Mouse (Mus musculus): ENCODE results near the gene Padi6. TPM values are rescaled to one million over a fixed set of nuclear protein-coding genes. Genes with fewer than 3 reads are reported as not detected.

Gene Padi6
- polyA plus RNA-seq, 1 experiment from 2014 or later: not detected

- H3K9me3 ChIP-seq (ENCODE audit: control insufficient read depth, low read length): no peaks in the 10 kb centered on the region
- peaks cover 71% of the 10 kb centered on the region for H3K36me3 ChIP-seq (ENCODE audit: control insufficient read depth, insufficient read depth, low read length)
- no peak overlapping the region for H3K4me3 ChIP-seq (ENCODE audit: low read length)
- H3K27ac ChIP-seq (ENCODE audit: low read depth, low read length): no peak overlapping the region
- H3K27me3 ChIP-seq (ENCODE audit: control insufficient read depth, insufficient read depth, low read length): no peaks in the 10 kb centered on the region
- H3K9ac ChIP-seq (ENCODE audit: low read depth, low read length): no peak overlapping the region
- 86% methylated on average over 20 of the region's 20 CpGs for WGBS
- no peak overlapping the region for H3K4me2 ChIP-seq (replicated peaks; ENCODE audit: low read depth, low read length)
- no peak for ATAC-seq (ENCODE audit: low FRiP score, low TSS enrichment)
- no peaks in the 10 kb centered on the region for H3K4me1 ChIP-seq (ENCODE audit: control insufficient read depth, insufficient read depth, low read length)
Observed at GRCm38 (mm10) chr4:140721968-140722490, 20.4 kb downstream of the Padi6 start.

DNA sequence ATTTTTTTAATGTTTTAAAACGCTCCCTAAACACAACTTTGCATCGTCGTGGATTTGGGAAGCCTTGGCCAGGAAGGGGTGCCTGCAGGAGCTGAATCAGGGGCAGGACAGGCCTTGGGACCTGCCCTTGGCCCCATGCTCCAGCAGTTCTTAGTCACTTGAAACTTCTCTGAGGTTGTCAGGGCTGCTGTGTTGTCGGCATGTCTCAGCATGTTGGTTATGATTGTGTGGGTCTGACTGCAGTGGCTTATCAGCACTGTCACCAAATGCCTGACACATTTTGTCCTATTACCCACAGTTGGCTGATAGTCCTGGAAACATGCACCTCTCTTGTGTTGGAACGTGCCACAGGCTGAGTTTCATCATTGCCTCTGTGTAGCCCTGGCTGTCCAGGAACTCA is 22.4 kb downstream of the Padi6 start:
- H3K9me3 ChIP-seq (ENCODE audit: control insufficient read depth, low read length): no peaks in the 10 kb centered on the region
- 94% methylated on average over 5 of the region's 5 CpGs for WGBS
- H3K27ac ChIP-seq (ENCODE audit: low read depth, low read length): no peak overlapping the region
- H3K27me3 ChIP-seq (ENCODE audit: control insufficient read depth, insufficient read depth, low read length): no peaks in the 10 kb centered on the region
- no peak for ATAC-seq (ENCODE audit: low FRiP score, low TSS enrichment)
- H3K4me3 ChIP-seq (ENCODE audit: low read length): no peak overlapping the region
- no peak overlapping the region for H3K9ac ChIP-seq (ENCODE audit: low read depth, low read length)
- no peaks in the 10 kb centered on the region for H3K4me1 ChIP-seq (ENCODE audit: control insufficient read depth, insufficient read depth, low read length)
- H3K4me2 ChIP-seq (replicated peaks; ENCODE audit: low read depth, low read length): no peak overlapping the region
- peaks cover 87% of the 10 kb centered on the region for H3K36me3 ChIP-seq (ENCODE audit: control insufficient read depth, insufficient read depth, low read length)

GRCm38 (mm10) chr4:140718436-140718835 is 24.0 kb downstream of the Padi6 start:
- Histone ChIP-seq H3K4me3 (ENCODE audit: low read length) (no peak overlapping the region), H3K9ac (ENCODE audit: low read depth, low read length) (no peak overlapping the region), H3K27me3 (ENCODE audit: control insufficient read depth, insufficient read depth, low read length) (no peaks in the 10 kb centered on the region), H3K4me2 (replicated peaks; ENCODE audit: low read depth, low read length) (no peak overlapping the region), H3K9me3 (ENCODE audit: control insufficient read depth, low read length) (no peaks in the 10 kb centered on the region), H3K36me3 (ENCODE audit: control insufficient read depth, insufficient read depth, low read length) (peaks cover 98% of the 10 kb centered on the region), H3K4me1 (ENCODE audit: control insufficient read depth, insufficient read depth, low read length) (peaks cover 3% of the 10 kb centered on the region), H3K27ac (ENCODE audit: low read depth, low read length) (no peak overlapping the region)
- no peak for ATAC-seq (ENCODE audit: low FRiP score, low TSS enrichment)
- WGBS: 91% methylated on average over 9 of the region's 9 CpGs

DNA sequence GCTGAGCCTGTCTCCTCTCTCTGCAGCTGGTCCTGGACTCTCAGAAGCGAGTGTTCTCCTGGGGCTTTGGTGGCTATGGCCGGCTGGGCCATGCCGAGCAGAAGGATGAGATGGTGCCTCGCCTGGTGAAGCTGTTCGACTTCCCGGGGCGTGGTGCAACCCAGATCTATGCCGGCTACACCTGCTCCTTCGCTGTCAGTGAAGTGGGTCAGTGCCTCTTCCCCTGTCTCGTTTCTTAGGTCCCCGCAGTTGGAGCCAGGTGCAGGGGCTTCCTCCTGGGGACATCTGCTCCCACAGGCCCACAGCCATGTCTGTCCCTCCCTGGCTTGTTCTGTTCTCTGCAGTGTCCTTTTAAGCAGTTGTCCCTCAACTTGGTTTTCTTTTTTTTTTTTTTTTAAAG is 25.4 kb downstream of the Padi6 start:
- ATAC-seq (ENCODE audit: low FRiP score, low TSS enrichment): no peak
- Histone ChIP-seq H3K4me3 (ENCODE audit: low read length) (no peak overlapping the region), H3K27ac (ENCODE audit: low read depth, low read length) (no peak overlapping the region)

GRCm38 (mm10) chr4:140714586-140714985 is 27.9 kb downstream of the Padi6 start:
- peaks cover 10% of the 10 kb centered on the region for H3K4me1 ChIP-seq (ENCODE audit: control insufficient read depth, insufficient read depth, low read length)
- no peak overlapping the region for H3K9ac ChIP-seq (ENCODE audit: low read depth, low read length)
- H3K9me3 ChIP-seq (ENCODE audit: control insufficient read depth, low read length): no peaks in the 10 kb centered on the region
- H3K27me3 ChIP-seq (ENCODE audit: control insufficient read depth, insufficient read depth, low read length): no peaks in the 10 kb centered on the region
- H3K4me3 ChIP-seq (ENCODE audit: low read length): no peak overlapping the region
- H3K27ac ChIP-seq (ENCODE audit: low read depth, low read length): no peak overlapping the region
- H3K4me2 ChIP-seq (replicated peaks; ENCODE audit: low read depth, low read length): no peak overlapping the region
- peaks cover 98% of the 10 kb centered on the region for H3K36me3 ChIP-seq (ENCODE audit: control insufficient read depth, insufficient read depth, low read length)
- 84% methylated on average over 5 of the region's 5 CpGs for WGBS
- no peak for ATAC-seq (ENCODE audit: low FRiP score, low TSS enrichment)

More for the DNA sequence above, 25.4 kb downstream of the Padi6 start:
- Histone ChIP-seq H3K9ac (ENCODE audit: low read depth, low read length) (no peak overlapping the region), H3K4me1 (ENCODE audit: control insufficient read depth, insufficient read depth, low read length) (peaks cover 10% of the 10 kb centered on the region), H3K4me2 (replicated peaks; ENCODE audit: low read depth, low read length) (no peak overlapping the region), H3K9me3 (ENCODE audit: control insufficient read depth, low read length) (no peaks in the 10 kb centered on the region), H3K27me3 (ENCODE audit: control insufficient read depth, insufficient read depth, low read length) (no peaks in the 10 kb centered on the region), H3K36me3 (ENCODE audit: control insufficient read depth, insufficient read depth, low read length) (peaks cover 98% of the 10 kb centered on the region)
- 94% methylated on average over 11 of the region's 11 CpGs for WGBS

DNA sequence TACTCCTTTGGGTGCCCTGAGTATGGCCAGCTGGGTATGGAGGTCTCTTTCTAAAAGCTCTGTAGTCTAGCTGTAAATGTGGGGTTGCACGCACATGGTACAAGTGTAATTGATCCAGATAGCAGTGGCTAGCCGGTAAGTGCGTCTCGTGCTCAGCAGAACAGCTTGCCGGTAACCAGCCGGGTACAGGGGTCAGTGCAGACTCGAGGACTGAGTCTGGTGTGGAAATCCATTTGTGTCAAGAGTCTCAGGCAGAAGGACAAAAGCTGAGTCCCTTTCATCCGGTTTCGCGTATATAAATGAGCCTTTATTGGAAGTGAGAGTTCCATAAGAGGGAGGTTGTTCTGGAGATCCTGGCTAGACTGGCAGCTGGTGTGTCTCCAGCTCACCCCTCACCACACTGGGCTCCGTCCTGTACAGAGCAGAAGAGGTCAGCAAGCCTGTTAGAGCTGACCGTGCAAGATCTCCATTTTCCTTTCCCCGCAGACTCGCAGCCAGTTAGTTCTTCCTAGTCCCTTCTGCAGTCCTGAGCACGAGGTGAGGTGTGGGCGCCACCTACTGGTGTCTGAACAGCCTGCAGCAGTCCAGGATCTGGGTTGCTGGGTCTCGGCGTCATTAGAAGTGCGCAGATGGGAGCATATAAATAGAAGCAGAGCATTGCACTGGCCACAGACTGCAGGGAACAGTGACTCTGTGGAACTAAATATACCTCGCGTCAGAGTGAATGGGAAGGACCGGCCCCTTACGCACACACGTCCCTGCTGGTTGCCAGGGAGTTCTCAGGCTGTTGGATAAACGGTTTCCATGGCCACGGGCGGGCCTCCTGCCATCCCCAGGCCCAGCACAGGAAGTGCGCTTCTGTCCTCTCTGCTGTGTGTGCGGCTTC is 28.7 kb downstream of the Padi6 start:
- Histone ChIP-seq H3K27me3 (ENCODE audit: control insufficient read depth, insufficient read depth, low read length) (no peaks in the 10 kb centered on the region), H3K4me1 (ENCODE audit: control insufficient read depth, insufficient read depth, low read length) (peaks cover 10% of the 10 kb centered on the region), H3K27ac (ENCODE audit: low read depth, low read length) (peak overlapping the region; percentile 62; the same call in 1 of the 2 replicates), H3K4me2 (replicated peaks; ENCODE audit: low read depth, low read length) (no peak overlapping the region), H3K36me3 (ENCODE audit: control insufficient read depth, insufficient read depth, low read length) (peaks cover 98% of the 10 kb centered on the region), H3K9ac (ENCODE audit: low read depth, low read length) (no peak overlapping the region), H3K4me3 (ENCODE audit: low read length) (no peak overlapping the region), H3K9me3 (ENCODE audit: control insufficient read depth, low read length) (no peaks in the 10 kb centered on the region)
- peak; percentile 22; the same call in 1 of the 2 replicates for ATAC-seq (ENCODE audit: low FRiP score, low TSS enrichment)
- WGBS: 55% methylated on average over 29 of the region's 29 CpGs

DNA sequence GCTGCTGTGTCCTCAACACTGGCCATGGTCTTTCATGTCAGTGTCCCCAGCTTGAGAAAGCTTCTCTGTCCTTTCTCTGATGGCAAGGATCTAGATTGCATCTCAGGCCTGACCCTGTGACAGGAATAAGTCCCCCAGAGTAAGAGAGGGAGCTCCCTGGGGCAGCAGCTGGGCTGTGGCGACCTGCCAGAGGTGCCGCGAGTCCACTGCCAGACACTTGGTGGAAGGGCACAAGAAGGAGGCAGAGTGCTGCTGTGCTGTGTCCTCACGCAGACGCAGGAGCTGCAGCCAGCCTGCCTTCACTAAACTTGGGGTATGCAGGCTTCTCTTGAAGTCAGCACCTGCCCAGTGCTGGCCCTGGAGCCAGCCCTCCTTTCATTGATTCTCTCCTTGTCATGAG is 31.1 kb downstream of the Padi6 start:
- 95% methylated on average over 5 of the region's 5 CpGs for WGBS
- no peaks in the 10 kb centered on the region for H3K9me3 ChIP-seq (ENCODE audit: control insufficient read depth, low read length)
- H3K27me3 ChIP-seq (ENCODE audit: control insufficient read depth, insufficient read depth, low read length): no peaks in the 10 kb centered on the region
- H3K4me1 ChIP-seq (ENCODE audit: control insufficient read depth, insufficient read depth, low read length): peaks cover 16% of the 10 kb centered on the region
- no peak overlapping the region for H3K9ac ChIP-seq (ENCODE audit: low read depth, low read length)
- ATAC-seq (ENCODE audit: low FRiP score, low TSS enrichment): no peak
- H3K27ac ChIP-seq (ENCODE audit: low read depth, low read length): no peak overlapping the region
- H3K4me2 ChIP-seq (replicated peaks; ENCODE audit: low read depth, low read length): no peak overlapping the region
- H3K4me3 ChIP-seq (ENCODE audit: low read length): no peak overlapping the region
- H3K36me3 ChIP-seq (ENCODE audit: control insufficient read depth, insufficient read depth, low read length): peaks cover 98% of the 10 kb centered on the region

DNA sequence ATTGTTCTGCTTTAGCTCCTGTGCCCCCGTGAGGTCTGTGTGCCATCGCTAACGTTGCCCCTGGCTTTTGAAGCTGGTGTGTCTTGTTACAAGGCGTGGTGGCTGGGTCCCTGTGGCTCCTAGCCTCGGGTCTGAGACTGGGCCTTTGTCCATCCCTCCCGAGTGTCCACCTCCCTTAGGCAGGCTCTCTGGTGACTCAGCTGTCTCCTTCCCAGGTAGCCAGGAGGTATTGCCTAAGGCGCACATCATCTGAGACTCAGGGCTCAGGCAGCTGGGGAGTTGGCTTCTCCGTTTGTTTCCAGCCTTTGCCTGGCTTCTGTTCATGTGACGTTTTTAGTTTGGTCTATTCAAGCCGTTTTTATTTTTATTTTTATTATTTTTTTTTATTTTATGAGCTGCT is 31.7 kb downstream of the Padi6 start:
- Histone ChIP-seq H3K4me3 (ENCODE audit: low read length) (no peak overlapping the region), H3K27me3 (ENCODE audit: control insufficient read depth, insufficient read depth, low read length) (no peaks in the 10 kb centered on the region), H3K4me2 (replicated peaks; ENCODE audit: low read depth, low read length) (no peak overlapping the region), H3K27ac (ENCODE audit: low read depth, low read length) (no peak overlapping the region), H3K9me3 (ENCODE audit: control insufficient read depth, low read length) (no peaks in the 10 kb centered on the region), H3K36me3 (ENCODE audit: control insufficient read depth, insufficient read depth, low read length) (peaks cover 98% of the 10 kb centered on the region), H3K4me1 (ENCODE audit: control insufficient read depth, insufficient read depth, low read length) (peaks cover 16% of the 10 kb centered on the region), H3K9ac (ENCODE audit: low read depth, low read length) (no peak overlapping the region)
- 79% methylated on average over 10 of the region's 10 CpGs for WGBS
- ATAC-seq (ENCODE audit: low FRiP score, low TSS enrichment): no peak

GRCm38 (mm10) chr4:140709617-140710016 is 32.8 kb downstream of the Padi6 start:
- WGBS: 68% methylated on average over 10 of the region's 10 CpGs
- H3K36me3 ChIP-seq (ENCODE audit: control insufficient read depth, insufficient read depth, low read length): peaks cover 96% of the 10 kb centered on the region
- H3K27me3 ChIP-seq (ENCODE audit: control insufficient read depth, insufficient read depth, low read length): no peaks in the 10 kb centered on the region
- H3K4me2 ChIP-seq (replicated peaks; ENCODE audit: low read depth, low read length): no peak overlapping the region
- peaks cover 18% of the 10 kb centered on the region for H3K4me1 ChIP-seq (ENCODE audit: control insufficient read depth, insufficient read depth, low read length)
- H3K27ac ChIP-seq (ENCODE audit: low read depth, low read length): no peak overlapping the region
- ATAC-seq (ENCODE audit: low FRiP score, low TSS enrichment): no peak
- no peak overlapping the region for H3K4me3 ChIP-seq (ENCODE audit: low read length)
- H3K9ac ChIP-seq (ENCODE audit: low read depth, low read length): no peak overlapping the region
- H3K9me3 ChIP-seq (ENCODE audit: control insufficient read depth, low read length): no peaks in the 10 kb centered on the region

Data from kidney, embryonic 14.5 days (tissue).